Mouse (Mus musculus): ENCODE measurements around the gene 1700020D05Rik. TPM values are rescaled to one million over a fixed set of nuclear protein-coding genes. Genes with fewer than 3 reads are reported as not detected.
"Not testable (repeated sequence)": the region's sequence is repeated elsewhere in the genome, so short reads cannot be mapped to it uniquely, and the experiment has no call there.

Gene 1700020D05Rik
- polyA plus RNA-seq, 1 experiment from 2014 or later, result not detected

DNA sequence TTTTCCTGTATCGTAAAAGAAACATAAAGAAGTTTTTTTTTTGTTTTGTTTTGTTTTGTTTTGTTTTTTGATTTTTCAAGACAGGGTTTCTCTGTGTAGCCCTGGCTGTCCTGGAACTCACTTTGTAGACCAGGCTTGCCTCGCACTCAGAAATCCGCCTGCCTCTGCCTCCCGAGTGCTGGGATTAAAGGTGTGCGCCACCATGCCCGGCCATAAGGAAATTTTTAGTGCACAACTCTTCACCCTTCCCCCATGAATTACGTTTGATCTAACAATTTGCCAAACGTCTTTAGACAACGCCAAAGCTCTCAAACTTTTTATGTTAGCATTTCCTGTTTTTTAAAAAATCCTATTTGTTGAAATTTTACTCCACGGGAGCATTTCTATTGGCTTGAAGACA lies 13.9 kb downstream of the 1700020D05Rik start:
- not testable (repeated sequence) for ATAC-seq (ENCODE audit: low FRiP score, low TSS enrichment)

DNA sequence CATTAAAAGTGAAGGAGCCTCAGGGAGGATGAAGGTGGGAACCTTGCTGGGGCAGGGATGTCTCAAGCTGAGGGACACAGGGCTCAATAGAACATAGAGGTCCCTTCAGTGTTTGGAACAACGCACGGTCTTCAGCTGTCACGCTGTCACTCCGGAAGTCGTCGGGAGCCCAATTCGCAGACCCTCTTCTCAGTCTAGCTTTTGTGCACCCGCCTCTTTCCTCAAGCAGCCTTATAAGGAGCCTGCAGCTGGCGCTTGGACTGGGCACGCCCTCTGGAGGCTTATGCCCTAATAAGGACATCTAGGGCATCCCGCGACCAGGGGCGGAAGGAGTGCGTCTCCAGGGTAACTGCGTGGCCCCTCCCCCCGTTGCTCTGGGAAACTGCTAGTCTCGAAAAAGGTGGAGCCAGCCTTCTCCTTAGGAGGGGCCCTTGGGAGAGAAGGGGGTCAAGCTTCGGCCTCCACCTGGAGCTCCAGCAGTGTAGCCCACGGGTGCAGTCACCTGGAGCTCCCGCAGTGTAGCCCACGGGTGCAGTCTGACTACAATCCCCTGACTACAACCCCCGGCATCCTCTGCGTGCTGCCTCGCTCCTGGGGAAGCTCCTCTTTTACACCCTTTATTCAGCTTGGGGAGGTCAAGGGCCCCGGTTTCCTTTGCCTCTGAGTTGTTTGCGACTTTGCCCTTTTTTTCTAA lies 14.6 kb downstream of the 1700020D05Rik start:
- H3K4me2 ChIP-seq (replicated peaks; ENCODE audit: low read depth, low read length), result peak overlapping the region; percentile 81
- peak; percentile 87 for ATAC-seq (ENCODE audit: low FRiP score, low TSS enrichment)

More for the DNA sequence above, 13.9 kb downstream of the 1700020D05Rik start:
- H3K4me2 ChIP-seq (replicated peaks; ENCODE audit: low read depth, low read length); H3K9me3 ChIP-seq (ENCODE audit: control insufficient read depth, low read length); H3K9ac ChIP-seq (ENCODE audit: low read depth, low read length); H3K27me3 ChIP-seq (ENCODE audit: control insufficient read depth, insufficient read depth, low read length): not testable (repeated sequence)
- 50% methylated on average over 10 of the region's 10 CpGs for WGBS
- Histone ChIP-seq H3K4me3 (ENCODE audit: low read length) (peak overlapping the region; percentile 97; the same call in 1 of the 2 replicates), H3K27ac (ENCODE audit: low read depth, low read length) (peak overlapping the region; percentile 98; the same call in 1 of the 2 replicates), H3K36me3 (ENCODE audit: control insufficient read depth, insufficient read depth, low read length) (peaks cover 40% of the 10 kb centered on the region), H3K4me1 (ENCODE audit: control insufficient read depth, insufficient read depth, low read length) (peaks cover 21% of the 10 kb centered on the region; the same call in 1 of the 2 replicates)

DNA sequence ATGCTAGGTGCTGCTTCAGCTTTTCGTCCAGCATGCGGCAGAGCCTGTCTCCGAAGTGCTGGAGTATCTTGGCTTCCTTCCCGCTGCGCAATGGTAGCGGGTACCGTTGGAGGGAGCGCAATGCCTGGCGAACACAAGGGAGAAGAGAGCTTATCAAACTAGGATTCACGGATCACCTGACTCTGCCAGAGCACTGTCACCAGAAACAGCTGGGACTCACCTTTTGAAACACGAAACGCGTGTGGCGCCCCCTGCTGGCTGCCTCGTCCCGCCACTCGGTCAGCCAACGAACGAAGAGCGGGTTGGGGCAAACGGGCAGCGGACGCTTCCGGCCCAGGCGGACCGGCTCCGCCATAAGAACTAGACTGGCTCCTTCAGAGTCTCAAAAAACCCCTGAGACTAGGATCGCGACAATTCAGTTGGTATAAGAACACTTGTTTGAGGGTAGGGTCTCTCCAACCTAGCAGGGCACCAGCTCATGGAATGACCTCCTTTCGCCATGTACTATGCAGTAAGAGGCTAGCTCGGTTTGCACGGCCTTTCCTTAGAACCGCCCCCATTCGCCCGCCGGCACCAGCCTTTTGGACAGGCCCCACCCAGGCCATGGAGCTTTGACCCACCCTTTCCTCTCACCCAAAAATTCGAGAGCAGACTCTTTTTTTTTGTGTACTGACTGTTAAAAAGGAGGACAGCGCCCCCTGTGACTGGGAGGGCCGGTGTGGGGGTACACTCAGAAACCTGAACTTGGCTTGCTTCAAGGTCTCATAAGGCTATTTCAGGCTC lies 15.6 kb downstream of the 1700020D05Rik start, which contains the start of gene Mus81:
TSS of gene Mus81 (minus strand) at position 635 of the 783 bp plus-strand sequence.
- Histone ChIP-seq H3K9me3 (ENCODE audit: control insufficient read depth, low read length) (no peaks in the 10 kb centered on the region), H3K9ac (ENCODE audit: low read depth, low read length) (peak within 1 kb of the TSS; percentile 61), H3K4me2 (replicated peaks; ENCODE audit: low read depth, low read length) (peak within 1 kb of the TSS; percentile 81), H3K36me3 (ENCODE audit: control insufficient read depth, insufficient read depth, low read length) (peaks cover 40% of the 10 kb centered on the region), H3K4me3 (ENCODE audit: low read length) (peak within 1 kb of the TSS; percentile 56), H3K4me1 (ENCODE audit: control insufficient read depth, insufficient read depth, low read length) (peaks cover 13% of the 10 kb centered on the region; the same call in 1 of the 2 replicates), H3K27me3 (ENCODE audit: control insufficient read depth, insufficient read depth, low read length) (no peaks in the 10 kb centered on the region), H3K27ac (ENCODE audit: low read depth, low read length) (peak within 1 kb of the TSS; percentile 98)
- peak; percentile 76 for ATAC-seq (ENCODE audit: low FRiP score, low TSS enrichment)
- WGBS, result under 1% methylated on average over 39 of the region's 39 CpGs

More for the DNA sequence above, 14.6 kb downstream of the 1700020D05Rik start:
- peak overlapping the region; percentile 52; the same call in 1 of the 2 replicates for H3K9ac ChIP-seq (ENCODE audit: low read depth, low read length)
- no peaks in the 10 kb centered on the region for H3K9me3 ChIP-seq (ENCODE audit: control insufficient read depth, low read length)
- H3K4me1 ChIP-seq (ENCODE audit: control insufficient read depth, insufficient read depth, low read length), result peaks cover 18% of the 10 kb centered on the region; the same call in 1 of the 2 replicates
- under 1% methylated on average over 26 of the region's 26 CpGs for WGBS
- H3K27ac ChIP-seq (ENCODE audit: low read depth, low read length), result peak overlapping the region; percentile 98
- no peaks in the 10 kb centered on the region for H3K27me3 ChIP-seq (ENCODE audit: control insufficient read depth, insufficient read depth, low read length)
- peak overlapping the region; percentile 56 for H3K4me3 ChIP-seq (ENCODE audit: low read length)
- H3K36me3 ChIP-seq (ENCODE audit: control insufficient read depth, insufficient read depth, low read length), result peaks cover 40% of the 10 kb centered on the region

DNA sequence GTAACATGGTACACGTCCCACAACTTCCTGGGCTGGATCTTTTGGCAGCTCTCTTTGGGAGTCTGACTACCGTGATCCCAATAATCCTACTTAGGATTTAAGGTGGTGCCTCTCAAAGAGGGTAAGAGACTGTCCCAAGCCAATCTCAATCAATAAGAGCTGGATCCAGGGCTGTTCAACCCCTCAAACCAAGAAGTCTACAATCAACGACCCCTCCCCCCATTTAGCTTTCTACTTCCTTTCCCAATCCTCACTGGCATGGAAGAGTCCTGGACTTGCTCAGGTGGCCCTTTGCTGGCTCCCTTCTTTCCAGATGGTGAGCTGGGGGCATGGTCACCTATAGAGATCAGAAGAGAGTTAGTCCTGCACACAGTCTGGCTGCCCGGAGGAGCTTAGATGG lies 16.8 kb downstream of the 1700020D05Rik start:
- Histone ChIP-seq H3K4me1 (ENCODE audit: control insufficient read depth, insufficient read depth, low read length) (peaks cover 10% of the 10 kb centered on the region; the same call in 1 of the 2 replicates), H3K9me3 (ENCODE audit: control insufficient read depth, low read length) (no peaks in the 10 kb centered on the region), H3K36me3 (ENCODE audit: control insufficient read depth, insufficient read depth, low read length) (peaks cover 44% of the 10 kb centered on the region), H3K27me3 (ENCODE audit: control insufficient read depth, insufficient read depth, low read length) (no peaks in the 10 kb centered on the region), H3K9ac (ENCODE audit: low read depth, low read length) (no peak overlapping the region), H3K27ac (ENCODE audit: low read depth, low read length) (no peak overlapping the region), H3K4me2 (replicated peaks; ENCODE audit: low read depth, low read length) (no peak overlapping the region), H3K4me3 (ENCODE audit: low read length) (no peak overlapping the region)
- WGBS, result 85% methylated on average over 4 of the region's 4 CpGs
- ATAC-seq (ENCODE audit: low FRiP score, low TSS enrichment), result no peak

DNA sequence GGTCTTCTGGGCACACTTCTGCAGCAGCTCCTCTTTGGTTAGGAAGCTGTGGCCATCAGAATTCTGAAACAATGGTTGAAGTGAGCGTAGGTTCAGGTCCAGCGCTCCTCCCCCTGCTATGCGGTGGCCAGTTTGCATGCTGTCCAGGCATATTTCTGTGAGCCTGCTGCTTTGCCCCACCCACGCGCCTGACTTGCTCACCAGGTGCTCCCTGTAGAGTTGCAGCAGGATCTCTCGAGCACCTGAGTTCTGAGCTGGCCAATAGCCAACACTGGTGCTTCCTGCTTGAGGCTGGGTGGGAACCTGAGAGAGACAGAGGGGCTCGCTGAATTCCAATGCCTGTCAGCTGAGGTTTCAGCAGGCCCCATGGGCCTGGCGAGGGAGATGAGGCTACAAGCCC lies 17.3 kb downstream of the 1700020D05Rik start:
- WGBS, result 78% methylated on average over 8 of the region's 8 CpGs
- Histone ChIP-seq H3K36me3 (ENCODE audit: control insufficient read depth, insufficient read depth, low read length) (peaks cover 48% of the 10 kb centered on the region), H3K4me2 (replicated peaks; ENCODE audit: low read depth, low read length) (no peak overlapping the region), H3K4me1 (ENCODE audit: control insufficient read depth, insufficient read depth, low read length) (peaks cover 9% of the 10 kb centered on the region; the same call in 1 of the 2 replicates), H3K4me3 (ENCODE audit: low read length) (no peak overlapping the region), H3K27me3 (ENCODE audit: control insufficient read depth, insufficient read depth, low read length) (no peaks in the 10 kb centered on the region), H3K9me3 (ENCODE audit: control insufficient read depth, low read length) (no peaks in the 10 kb centered on the region), H3K27ac (ENCODE audit: low read depth, low read length) (no peak overlapping the region), H3K9ac (ENCODE audit: low read depth, low read length) (no peak overlapping the region)
- ATAC-seq (ENCODE audit: low FRiP score, low TSS enrichment), result no peak

DNA sequence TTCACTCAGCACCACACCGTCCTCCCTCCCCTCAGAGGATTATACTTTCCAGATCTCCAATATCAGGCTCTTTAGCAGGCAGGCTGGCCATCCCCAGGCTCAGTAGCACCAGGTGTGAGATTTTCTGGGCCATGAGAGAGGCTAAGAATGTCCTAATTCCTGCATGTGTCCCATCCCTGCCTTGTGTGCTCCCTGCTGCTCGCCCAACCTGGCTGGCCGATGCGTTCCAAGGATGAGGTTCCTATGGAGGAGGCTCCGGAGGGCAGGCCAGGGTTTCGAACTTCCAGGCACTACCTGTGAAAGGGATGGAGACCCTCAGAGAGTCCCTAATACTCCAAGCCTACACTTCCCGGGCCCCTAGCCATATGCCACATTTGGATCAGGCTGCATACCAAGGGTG lies 17.8 kb downstream of the 1700020D05Rik start:
- Histone ChIP-seq H3K4me3 (ENCODE audit: low read length) (no peak overlapping the region), H3K4me1 (ENCODE audit: control insufficient read depth, insufficient read depth, low read length) (peaks cover 9% of the 10 kb centered on the region; the same call in 1 of the 2 replicates), H3K9me3 (ENCODE audit: control insufficient read depth, low read length) (no peaks in the 10 kb centered on the region), H3K36me3 (ENCODE audit: control insufficient read depth, insufficient read depth, low read length) (peaks cover 53% of the 10 kb centered on the region), H3K27me3 (ENCODE audit: control insufficient read depth, insufficient read depth, low read length) (no peaks in the 10 kb centered on the region), H3K4me2 (replicated peaks; ENCODE audit: low read depth, low read length) (no peak overlapping the region), H3K27ac (ENCODE audit: low read depth, low read length) (no peak overlapping the region), H3K9ac (ENCODE audit: low read depth, low read length) (no peak overlapping the region)
- no peak for ATAC-seq (ENCODE audit: low FRiP score, low TSS enrichment)
- WGBS, result 93% methylated on average over 7 of the region's 7 CpGs

DNA sequence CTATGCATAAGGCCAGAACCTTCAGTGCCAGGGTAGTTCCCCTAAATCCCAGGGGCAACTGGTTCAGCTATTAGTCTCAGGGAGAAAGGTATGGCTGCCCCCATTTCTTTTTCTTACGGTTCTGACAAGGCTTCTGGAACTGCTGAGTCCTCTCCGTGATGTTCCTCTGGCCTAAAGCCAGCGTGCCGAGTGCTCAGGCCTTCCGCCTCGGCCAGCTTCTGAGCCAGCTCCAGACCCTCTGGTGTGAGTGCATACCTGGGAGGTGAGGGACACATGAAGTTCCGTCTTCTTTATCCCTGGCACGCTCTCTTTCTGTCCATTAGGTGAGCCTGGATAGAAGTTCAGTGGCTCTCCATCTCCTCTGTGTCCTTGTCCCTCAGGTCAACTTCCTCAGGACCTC lies 18.2 kb downstream of the 1700020D05Rik start:
- no peaks in the 10 kb centered on the region for H3K9me3 ChIP-seq (ENCODE audit: control insufficient read depth, low read length)
- no peaks in the 10 kb centered on the region for H3K27me3 ChIP-seq (ENCODE audit: control insufficient read depth, insufficient read depth, low read length)
- no peak overlapping the region for H3K9ac ChIP-seq (ENCODE audit: low read depth, low read length)
- peaks cover 58% of the 10 kb centered on the region for H3K36me3 ChIP-seq (ENCODE audit: control insufficient read depth, insufficient read depth, low read length)
- peaks cover 9% of the 10 kb centered on the region; the same call in 1 of the 2 replicates for H3K4me1 ChIP-seq (ENCODE audit: control insufficient read depth, insufficient read depth, low read length)
- ATAC-seq (ENCODE audit: low FRiP score, low TSS enrichment), result no peak
- H3K27ac ChIP-seq (ENCODE audit: low read depth, low read length), result no peak overlapping the region
- no peak overlapping the region for H3K4me3 ChIP-seq (ENCODE audit: low read length)
- no peak overlapping the region for H3K4me2 ChIP-seq (replicated peaks; ENCODE audit: low read depth, low read length)
- WGBS, result 93% methylated on average over 8 of the region's 8 CpGs

DNA sequence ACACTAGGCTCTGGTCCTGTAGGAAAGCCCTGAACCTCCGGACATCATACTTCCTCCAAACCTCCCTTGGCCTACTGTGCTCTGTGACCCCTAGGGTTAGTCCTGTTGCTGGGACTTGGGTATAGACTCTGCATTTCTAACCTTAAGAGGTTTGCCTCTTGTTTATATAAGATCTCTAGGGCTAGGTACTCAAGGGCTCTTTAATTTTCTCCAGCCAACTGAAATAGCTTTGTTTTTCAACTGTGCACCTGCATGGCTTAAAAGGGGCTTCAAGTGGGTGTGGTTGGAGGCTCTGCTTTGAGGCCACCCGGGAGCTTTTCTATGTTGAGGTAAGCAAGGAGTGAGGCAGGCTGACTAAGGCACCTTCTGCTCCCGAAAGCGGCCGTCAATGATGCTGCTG lies 19.1 kb downstream of the 1700020D05Rik start:
- Histone ChIP-seq H3K36me3 (ENCODE audit: control insufficient read depth, insufficient read depth, low read length) (peaks cover 65% of the 10 kb centered on the region), H3K27ac (ENCODE audit: low read depth, low read length) (no peak overlapping the region), H3K9ac (ENCODE audit: low read depth, low read length) (no peak overlapping the region), H3K9me3 (ENCODE audit: control insufficient read depth, low read length) (no peaks in the 10 kb centered on the region), H3K4me1 (ENCODE audit: control insufficient read depth, insufficient read depth, low read length) (peaks cover 9% of the 10 kb centered on the region; the same call in 1 of the 2 replicates), H3K27me3 (ENCODE audit: control insufficient read depth, insufficient read depth, low read length) (no peaks in the 10 kb centered on the region), H3K4me3 (ENCODE audit: low read length) (no peak overlapping the region), H3K4me2 (replicated peaks; ENCODE audit: low read depth, low read length) (no peak overlapping the region)
- 87% methylated on average over 5 of the region's 5 CpGs for WGBS
- no peak for ATAC-seq (ENCODE audit: low FRiP score, low TSS enrichment)
